Mouse (Mus musculus): ENCODE data around the gene Ggn.
A peak's percentile ranks its signal among the peaks of the same experiment; 100 is the strongest.
"Not testable (repeated sequence)": the region's sequence is repeated elsewhere in the genome, so short reads cannot be mapped to it uniquely, and the experiment has no call there.

The Ggn gene

DNA sequence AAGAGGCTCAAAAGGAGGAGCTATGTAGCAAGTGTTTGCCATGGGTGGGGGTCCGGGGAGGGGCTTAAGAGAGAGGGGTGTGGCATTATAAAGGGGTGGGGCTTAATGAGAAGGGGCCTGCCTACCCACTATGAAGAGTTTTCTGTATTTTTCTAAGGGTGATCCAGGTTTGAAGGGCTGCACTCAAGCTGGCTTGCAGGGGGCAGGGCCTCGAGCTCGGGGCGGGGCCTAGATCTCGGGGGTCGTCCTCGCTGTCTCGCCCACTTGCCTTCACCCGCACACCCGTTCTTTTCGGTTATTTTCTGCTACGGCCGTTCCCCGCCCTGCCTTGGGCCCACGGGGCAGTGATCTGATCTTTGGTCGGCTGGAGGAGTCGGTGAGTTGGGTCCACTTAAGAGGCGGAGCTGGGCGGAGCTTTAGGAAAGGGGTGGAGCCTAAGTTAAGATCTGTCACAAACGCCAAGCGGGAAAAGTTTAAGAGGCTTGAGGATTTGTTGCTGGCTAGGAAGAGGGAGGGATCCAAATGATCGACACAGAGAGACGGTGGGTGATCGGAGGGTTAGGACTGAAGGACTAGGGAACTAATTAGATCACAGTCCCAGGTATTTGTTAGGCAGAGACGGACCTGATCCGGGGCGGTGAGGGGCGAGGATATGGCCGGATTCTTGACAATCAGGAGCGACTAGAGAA, at the start of gene Ggn, which contains the start of gene Spred3:
Ggn (plus strand) TSS at position 145 of the 689 bp plus-strand sequence.
Spred3 (minus strand) TSS at position 346 of the 689 bp plus-strand sequence.
- peak; percentile 72 for DNase-seq (ENCODE audit: low spot score)

DNA sequence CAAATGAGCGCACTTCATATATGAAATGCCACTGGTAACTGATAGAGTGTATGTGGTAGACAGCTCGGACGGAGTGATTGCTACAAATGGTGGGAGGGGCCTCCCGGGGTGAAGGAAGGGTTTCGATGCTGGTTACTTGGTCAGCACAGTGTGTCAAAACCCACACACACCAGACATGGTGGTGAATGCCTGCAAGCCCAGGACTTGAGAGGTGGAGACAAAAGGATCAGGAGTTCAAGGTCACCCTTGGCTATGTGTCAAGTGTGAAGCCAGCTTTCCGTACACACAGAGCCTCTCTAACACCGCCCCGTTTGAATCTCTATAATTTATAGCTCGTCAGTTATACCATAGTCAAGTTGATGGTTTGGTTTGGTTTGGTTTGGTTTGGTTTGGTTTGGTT, 47.2 kb upstream of the Ggn start:
- no peak for DNase-seq (ENCODE audit: low spot score)

DNA sequence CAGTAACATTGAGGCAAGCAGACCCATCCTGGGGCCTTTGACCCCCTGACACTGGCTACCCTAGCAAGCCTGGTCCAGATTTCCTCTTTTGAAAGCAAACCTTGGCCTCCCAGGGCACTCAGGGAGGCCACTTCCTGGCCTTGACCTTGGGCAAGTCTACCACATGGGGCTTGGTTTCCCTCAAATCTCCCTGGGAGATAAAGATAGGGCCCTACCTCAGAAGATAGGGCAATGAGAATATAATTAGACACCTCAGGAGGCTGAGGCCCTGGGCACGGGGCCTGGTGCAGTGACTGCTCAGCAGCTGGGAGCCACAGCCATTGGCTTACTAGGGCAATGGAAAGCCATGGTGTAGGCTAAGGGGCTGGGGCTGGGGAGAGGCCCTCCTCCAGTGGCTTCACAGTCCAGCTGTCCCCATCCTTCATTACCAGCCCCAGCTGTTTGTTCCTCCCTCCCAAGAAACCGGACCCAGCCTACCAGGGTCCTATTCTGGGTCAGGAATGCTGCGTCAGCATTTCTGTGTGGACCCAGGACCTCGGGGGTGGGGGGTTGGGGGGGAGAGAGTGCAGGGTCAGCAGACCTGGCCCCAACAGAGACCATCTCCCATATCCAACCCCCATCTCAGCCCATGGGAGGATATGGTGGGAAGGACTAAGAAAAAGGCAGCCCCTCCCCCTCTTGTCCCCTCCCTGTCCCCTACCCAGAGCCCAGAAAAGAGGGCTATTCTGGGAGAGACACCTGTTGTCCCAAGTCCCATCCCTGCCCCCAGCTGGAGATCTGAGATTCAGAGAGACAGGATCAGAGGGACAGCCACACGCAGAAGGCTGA, 46.3 kb upstream of the Ggn start:
- DNase-seq (ENCODE audit: low spot score), result no peak

DNA sequence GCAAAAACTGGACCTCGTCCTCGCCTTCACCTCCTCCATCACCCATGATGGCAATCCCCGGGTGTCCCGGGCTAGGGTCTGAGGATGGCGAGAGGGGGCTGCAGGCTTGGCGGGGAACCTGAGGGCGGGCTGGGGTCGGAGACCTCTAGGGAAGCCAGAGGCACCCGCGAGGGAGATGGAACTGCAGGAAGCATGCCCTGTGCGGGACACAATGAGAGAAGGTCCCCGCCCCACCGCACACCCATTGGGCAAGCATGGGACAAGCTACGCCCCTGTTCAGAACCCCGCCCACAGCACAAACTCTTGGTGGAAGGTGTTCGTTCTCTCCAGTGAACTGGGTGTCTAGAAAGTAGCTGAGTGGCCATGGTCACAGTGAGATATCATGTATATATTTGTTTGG, 45.0 kb upstream of the Ggn start, which contains the start of gene Ryr1:
Ryr1 (minus strand) TSS at position 210 of the 400 bp plus-strand sequence.
- DNase-seq (ENCODE audit: low spot score), result peak; percentile 57

DNA sequence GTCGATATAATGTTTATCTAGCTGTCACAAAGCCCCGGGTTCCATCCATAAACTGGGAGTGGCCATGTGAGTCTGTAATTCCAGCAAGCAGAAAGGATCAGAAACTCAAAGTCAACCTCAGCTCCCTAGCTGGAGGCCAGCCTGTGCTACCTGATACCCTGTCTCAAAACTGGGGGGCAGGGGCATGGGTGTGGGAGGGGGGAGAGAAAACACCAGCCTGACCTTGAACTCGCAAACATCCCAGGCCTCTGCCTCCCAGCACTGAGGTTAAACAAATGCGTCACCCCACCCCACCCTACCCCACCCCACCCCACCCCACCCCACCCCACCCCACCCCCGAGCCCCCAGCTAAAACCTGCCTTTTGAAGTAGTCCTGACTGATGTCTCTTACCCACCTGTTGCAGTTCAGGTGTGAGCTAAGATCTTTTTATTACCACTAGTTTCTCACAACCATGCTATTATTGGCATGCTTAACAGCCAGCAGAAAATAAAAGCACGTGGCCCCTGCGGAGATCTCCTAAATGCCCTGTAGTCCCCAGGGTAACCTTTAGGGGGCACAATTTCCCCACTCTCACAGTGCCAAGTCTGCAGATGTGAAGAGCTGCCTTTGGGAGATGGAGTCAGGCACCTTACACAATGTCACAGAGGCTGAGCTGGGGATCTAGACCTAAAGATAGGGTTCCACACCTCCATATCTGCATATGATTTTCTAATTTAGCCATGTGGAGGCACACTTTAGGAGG, 43.7 kb upstream of the Ggn start:
- DNase-seq (ENCODE audit: low spot score), result peak; percentile 54

DNA sequence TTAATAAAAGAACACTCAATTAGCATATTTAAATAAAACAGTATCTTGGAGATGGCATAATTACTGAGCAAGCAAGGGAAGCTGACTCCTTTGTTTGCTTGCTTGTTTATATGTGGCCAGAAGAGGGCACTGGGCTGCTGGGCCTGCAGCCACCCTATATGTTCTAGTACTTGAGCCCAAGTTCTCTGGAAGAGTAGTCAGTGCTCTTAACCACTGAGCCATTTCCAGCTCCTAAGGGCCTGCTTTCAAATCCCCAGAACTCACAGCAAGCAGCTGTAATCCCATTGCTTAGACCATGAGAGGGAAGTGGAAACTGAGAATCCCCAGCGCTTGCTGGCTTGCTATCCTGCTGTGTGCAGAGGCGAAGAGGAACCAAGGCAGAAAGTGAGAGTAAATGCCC, 41.3 kb upstream of the Ggn start:
- no peak for DNase-seq (ENCODE audit: low spot score)

DNA sequence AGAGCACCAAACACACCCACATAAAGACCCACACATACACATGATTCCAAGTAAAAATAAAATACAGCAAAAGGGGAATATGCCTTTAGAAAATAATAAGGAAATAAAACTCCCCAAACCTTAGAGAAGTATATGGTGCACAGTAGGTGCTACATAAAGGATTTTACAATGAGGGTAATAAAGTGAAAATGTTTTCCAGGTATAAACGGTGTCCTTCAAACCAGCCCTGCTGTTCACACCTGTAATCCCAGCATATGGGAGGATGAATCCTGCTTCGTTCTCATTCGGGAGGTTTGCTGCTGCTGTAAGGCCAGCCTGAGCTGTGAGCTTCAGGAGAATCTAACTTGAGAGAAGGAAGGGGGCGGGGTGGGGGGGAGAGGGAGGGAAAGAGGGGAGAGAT, 35.8 kb upstream of the Ggn start:
- DNase-seq (ENCODE audit: low spot score), result no peak

DNA sequence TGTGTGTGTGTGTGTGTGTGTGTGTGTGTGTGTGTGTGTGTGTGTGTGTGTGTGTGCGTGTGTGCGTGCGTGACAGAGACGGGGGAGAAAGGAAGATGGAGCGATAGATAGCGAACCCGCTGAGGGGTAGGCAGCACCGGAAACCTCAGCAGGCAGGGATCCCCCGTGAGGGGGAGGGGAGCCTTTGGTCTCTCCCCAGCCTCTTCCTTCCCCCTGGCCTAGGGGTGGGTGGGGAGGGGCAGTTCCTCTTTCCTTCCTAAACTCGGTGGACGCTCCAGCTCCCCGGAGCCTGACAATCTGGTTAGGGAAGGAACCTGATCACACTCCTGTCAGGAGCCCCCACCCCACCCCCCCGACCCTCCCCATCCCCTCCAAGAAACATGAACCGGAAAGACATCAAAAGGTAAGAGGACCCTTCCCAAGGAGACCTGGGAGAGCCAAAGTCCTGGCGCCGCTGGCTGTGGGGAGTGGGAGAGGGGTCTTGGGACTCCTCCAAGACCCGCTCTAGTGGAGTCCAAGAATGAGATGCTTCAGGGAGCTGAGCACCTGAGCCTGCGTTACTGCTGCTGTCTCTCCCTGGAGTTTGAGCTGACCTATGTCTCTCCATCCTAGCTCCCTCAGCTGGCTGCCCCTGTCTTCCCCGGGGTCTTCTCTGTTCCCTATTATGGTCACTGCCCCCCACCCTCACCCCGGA, 35.2 kb upstream of the Ggn start, which contains the start of gene Rasgrp4:
Rasgrp4 (plus strand) TSS at position 159 of the 694 bp plus-strand sequence.
- no peak for DNase-seq (ENCODE audit: low spot score)

DNA sequence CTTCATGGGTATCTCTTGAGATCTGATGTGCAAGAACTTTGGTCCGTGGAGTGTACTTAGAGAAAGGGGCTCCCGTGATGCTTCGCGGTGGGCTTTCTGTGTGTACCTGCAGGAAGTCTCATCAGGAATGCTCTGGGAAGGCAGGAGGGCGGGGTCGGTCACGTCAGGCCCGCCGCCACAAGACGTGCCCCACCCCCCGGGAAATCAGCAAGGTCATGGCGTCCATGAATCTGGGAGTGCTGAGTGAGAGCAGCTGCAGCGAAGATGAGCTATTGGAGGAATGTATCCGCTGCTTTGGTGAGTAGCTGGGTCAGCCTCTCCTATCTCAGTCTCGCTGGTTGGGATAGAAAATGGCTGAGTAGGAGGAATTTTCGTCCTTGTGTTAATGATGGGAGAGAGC, 32.6 kb upstream of the Ggn start:
- DNase-seq (ENCODE audit: low spot score), result peak; percentile 65

DNA sequence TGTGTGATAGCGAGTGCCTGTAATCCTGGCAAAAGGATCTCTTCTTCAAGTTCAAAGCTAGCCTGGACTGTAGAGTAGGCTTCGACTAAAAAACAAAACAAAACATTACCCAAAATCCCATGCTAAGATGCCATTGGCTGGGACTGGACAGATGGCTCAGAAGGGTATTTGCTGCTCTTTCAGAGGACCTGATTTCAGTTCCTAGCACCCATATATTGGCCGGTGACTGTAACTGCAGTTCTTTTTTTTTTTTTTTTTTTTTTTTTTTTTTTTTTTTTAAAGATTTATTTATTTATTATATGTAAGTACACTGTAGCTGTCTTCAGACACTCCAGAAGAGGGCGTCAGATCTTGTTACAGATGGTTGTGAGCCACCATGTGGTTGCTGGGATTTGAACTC, 30.8 kb upstream of the Ggn start:
- DNase-seq (ENCODE audit: low spot score), result not testable (repeated sequence)

DNA sequence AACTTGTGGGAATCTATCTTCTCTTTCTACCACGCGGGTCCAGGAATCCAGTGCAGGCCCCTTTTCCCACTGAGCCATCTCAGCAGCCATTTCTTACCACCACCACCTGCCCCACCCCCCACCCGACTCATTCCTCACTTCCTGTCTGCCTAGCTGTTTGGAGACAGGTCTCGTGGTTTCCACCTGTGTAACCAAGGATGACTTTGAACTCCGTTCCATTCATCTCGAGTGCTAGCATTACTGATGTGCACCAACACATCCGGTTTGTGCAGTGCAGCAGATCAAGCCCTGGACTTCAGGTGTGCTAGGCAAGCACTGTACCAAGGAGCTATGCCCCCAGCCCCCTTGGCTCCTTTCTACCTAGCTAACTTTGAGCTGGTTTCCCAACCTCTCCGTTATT, 28.6 kb upstream of the Ggn start:
- no peak for DNase-seq (ENCODE audit: low spot score)

DNA sequence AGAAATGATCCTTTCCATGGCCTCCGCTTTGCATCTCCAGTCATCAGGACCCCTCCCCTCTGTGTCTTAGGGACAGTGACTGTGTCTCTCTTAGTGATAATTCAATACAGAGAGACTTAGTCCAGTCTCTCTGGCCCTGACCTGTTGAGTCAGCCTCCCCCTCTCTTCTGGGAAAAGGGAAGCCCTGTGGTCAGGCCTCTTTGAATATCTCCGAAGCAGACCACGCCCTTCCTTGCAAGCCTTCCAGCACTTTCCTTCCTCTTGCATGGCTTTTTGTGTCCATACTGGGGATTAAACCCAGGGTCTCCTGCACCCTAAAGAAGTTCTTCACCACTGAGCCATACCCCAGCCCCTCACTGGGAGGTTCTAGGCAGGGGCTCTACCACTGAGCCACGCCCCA, 26.0 kb upstream of the Ggn start:
- no peak for DNase-seq (ENCODE audit: low spot score)

DNA sequence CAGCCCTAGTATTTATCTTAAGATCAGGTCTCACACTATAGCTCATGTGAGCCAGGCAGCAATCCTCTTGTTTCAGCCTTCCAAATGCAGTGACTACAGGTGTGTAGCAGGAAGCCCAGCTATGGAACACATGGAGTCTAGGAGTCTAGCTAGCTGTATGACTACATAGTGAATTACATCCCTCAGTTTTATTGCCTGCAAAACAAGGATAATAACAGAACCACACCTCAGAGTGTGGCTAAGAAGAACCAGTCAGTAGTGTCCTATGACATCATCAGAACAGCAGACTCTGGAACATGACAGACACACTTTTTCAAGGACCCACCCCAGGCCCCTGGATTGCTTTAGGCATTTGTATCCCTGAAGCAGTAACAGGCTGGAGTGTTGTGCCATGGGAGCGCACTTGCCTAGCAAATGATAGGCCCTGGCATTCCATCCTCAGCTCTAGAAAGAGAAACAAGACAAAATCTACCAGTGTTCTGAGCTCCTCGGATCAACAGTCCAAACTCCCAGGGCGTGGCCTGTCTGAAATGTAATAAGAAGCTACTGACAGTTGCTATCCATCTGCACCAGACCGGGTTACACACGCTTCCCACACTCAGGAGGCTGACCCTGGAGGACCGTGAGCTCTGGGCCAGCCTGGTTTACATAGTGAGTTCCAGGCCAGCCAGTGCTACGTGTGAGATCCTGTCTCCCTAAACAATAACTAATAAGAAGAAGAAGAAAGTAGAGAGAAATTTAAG, 23.2 kb upstream of the Ggn start:
- DNase-seq (ENCODE audit: low spot score), result no peak

DNA sequence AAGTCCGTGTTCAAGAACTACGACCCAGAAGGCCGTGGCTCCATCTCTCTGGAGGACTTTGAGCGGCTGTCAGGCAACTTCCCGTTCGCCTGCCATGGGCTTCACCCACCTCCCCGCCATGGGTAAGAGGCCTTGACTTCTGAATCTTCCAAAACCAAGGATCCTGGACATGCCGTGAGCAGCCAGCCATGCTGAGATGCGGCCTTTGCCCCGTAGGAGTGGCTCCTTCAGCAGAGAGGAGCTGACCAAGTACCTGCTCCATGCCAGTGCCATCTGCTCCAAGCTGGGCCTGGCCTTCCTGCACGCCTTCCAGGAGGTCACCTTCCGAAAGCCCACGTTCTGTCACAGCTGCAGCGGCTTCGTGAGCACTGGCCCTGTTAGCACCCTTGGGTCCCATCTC, 21.2 kb upstream of the Ggn start:
- DNase-seq (ENCODE audit: low spot score), result no peak

DNA sequence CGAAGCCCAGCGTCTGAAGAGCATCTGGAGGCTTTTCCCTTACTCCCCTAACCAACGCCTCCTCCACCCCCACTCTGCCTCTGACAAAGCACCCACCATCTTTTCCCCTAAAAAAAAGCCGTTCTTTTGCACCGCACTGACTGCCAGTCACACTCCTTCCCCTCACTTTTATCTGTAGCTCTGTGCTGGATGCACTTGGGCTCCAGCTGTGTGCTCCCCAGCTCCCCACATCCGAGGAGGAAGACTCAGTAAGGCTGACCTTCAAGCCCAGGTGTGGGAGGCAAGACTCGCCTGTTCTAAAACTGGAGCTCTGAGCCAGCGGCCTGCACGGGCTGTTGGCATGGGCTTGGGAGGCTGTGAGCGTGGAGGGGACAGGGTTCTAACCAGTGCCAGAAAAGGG, 18.5 kb upstream of the Ggn start:
- DNase-seq (ENCODE audit: low spot score), result no peak

DNA sequence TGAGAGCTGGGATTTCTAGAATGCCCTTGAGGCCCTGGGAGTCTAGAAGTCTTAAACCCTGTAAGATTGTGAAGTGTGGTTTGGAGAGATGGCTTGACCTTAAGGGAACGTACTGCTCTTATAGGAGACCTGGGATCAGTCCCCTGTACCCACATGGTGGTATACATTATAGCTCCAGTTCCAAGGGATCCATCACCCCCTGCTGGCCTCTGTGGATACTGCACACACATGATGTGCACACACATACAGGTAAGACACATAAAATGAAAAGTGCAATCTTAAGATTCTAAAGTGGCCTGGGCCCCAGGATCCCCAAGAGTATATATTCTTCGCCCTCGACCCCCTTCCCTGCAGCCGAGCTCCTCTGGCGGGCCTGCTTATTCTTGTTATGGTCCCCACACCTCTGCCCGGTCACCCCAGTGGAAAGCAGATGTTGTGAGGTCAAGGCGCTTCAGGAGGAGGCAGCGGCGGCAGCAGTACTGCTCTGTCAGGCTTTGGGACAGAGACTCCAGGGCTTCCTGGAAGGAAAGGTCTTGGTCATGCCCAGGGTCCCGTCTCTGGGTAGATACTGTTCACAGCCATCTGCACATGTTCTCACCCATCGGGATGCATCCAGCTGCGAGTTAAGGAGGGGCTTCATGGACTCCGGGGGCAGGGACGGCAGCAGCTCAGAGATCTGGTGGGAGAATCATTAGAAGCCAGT, 15.8 kb upstream of the Ggn start:
- no peak for DNase-seq (ENCODE audit: low spot score)

DNA sequence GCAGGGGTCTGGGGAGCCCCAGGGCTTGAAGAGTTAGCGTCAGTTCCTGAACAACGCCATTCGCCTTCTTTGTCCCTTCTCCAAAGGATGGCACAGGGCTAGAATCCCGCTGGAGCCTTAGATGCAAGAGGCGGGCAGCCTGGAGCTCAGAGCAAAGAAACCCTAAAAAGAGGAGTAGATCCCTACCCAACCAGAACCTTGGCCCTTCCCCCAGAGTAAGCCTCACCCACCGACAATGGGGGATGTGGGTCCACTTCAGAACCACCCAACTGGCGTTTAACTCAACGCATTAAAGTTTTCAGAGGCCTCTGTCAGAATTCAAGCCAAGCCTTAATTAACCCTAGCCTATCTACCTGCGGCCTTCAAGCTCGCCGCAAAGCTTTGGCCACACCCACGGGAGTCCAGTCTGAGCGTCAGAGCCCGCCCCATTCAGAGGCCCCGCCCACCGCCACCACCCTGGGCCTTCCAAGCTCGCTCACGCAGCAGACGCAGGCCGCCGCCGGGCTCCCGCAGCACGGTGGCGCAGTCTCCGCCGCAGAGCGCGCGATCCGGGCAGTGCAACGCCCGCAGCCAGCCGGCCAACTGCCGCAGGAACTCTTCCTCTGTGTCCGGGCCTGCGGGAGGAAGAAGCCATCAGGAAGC, 14.7 kb upstream of the Ggn start:
- peak; percentile 88 for DNase-seq (ENCODE audit: low spot score)

DNA sequence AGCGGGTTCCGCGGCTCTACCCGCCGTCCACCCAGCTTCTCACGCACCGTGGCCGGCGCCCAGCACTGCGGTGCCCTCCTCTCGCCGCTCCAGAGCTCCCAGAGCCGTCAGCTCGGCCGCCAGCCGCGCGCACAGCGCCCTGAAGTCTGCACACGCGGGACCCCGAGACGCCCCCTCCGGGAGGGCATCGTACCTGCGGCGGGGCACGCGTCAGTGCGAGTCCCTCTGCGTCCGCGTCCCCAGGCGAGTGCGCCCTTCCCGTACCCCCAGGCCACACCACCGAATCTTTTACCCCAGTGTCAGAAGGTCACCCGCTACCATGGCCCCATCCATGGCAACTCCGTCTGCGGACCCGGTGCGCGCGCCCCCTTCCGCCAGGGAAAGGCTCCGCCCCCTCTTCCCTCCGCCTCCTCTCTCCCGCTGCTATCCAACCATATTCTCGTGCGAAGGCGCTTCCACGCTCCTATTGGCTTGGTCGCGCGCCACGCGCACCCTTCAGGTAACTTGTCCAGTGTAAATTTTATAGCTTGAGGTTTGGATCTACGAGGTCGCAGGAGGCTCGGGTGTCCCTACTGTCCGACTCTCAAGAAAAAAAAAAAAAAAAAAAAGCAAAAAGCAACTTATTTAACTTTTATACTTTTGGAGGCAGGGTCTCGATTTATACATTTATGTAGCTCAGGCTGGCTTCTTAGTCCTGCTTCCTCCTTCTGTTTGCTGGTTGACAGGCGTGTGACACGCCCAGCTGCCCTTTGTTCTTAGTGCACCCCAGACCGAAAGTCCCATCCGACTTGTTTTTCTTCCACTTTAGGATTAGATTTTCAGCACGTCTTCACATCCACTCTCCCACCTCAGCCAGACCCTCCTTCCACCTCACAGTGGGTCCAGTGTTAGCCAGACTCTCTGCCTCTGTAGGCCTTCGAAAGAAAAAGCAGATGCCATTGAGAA, 13.9 kb upstream of the Ggn start, which contains the start of gene Fam98c:
Fam98c (minus strand) TSS at position 397 of the 945 bp plus-strand sequence.
- DNase-seq (ENCODE audit: low spot score), result peak; percentile 81

DNA sequence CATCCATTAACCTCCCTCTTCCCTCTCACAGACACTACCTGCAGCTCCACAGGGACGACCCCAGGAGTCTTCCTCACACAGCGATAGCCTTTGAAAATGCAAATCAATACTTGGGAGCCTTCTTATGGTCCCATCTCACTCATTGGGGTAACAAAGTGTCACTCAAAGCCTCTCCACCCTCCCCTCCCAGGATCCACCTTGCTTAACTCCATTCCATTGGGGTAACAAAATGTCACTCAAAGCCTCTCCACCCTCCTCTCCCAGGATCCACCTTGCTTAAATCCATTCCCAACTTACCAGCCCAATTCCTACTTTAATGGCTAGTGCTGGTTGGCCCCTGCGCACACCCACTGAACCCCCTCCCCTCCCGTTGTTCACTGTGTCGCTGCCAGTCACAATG, 11.7 kb upstream of the Ggn start:
- no peak for DNase-seq (ENCODE audit: low spot score)

Measured in ovary, postnatal 36 days (tissue).